Mouse (Mus musculus): ENCODE data around the gene Trim26. TPM values are rescaled to one million over a fixed set of nuclear protein-coding genes. Genes with fewer than 3 reads are reported as not detected.
"Not testable (repeated sequence)": the region's sequence is repeated elsewhere in the genome, so short reads cannot be mapped to it uniquely, and the experiment has no call there.

Gene Trim26
- 55.8 and 59.0 TPM in 2 replicates for polyA plus RNA-seq (2016; fragmentation: Nextera tagmentation; extraction: Ambion mirVana)

- peak; percentile 98 for ATAC-seq (ENCODE audit: insufficient number of reproducible peaks, insufficient read depth, low FRiP score, low TSS enrichment)
- peaks cover 7% of the 10 kb centered on the region for H3K4me1 ChIP-seq
Measured at GRCm38 (mm10) chr17:36836874-36837647, at the start of gene Trim26. Gene Trim26 (plus strand): TSS chr17:36837134.

GRCm38 (mm10) chr17:36788351-36788750 lies 48.6 kb upstream of the Trim26 start:
- Histone ChIP-seq H3K36me3 (no peaks in the 10 kb centered on the region), H3K9me3 (no peaks in the 10 kb centered on the region), H3K4me3 (no peak overlapping the region), H3K4me2 (replicated peaks) (no peak overlapping the region), H3K27ac (no peak overlapping the region), H3K27me3 (no peaks in the 10 kb centered on the region), H3K9ac (no peak overlapping the region), H3K4me1 (no peaks in the 10 kb centered on the region)
- WGBS, result 79% methylated on average over 2 of the region's 2 CpGs
- no peak for ATAC-seq (ENCODE audit: insufficient number of reproducible peaks, insufficient read depth, low FRiP score, low TSS enrichment)

More at GRCm38 (mm10) chr17:36836874-36837647, at the start of gene Trim26:
- H3K9ac ChIP-seq, result peak within 1 kb of the TSS; percentile 75
- H3K4me2 ChIP-seq (replicated peaks), result peak within 1 kb of the TSS; percentile 60
- 1% methylated on average over 58 of the region's 58 CpGs for WGBS
- H3K27me3 ChIP-seq, result no peaks in the 10 kb centered on the region
- H3K27ac ChIP-seq, result peak within 1 kb of the TSS; percentile 90
- peak within 1 kb of the TSS; percentile 62 for H3K4me3 ChIP-seq
- H3K9me3 ChIP-seq, result no peaks in the 10 kb centered on the region
- no peaks in the 10 kb centered on the region for H3K36me3 ChIP-seq

GRCm38 (mm10) chr17:36788801-36789200 lies 48.1 kb upstream of the Trim26 start:
- H3K27ac ChIP-seq; H3K4me1 ChIP-seq; H3K4me3 ChIP-seq; H3K9ac ChIP-seq; H3K36me3 ChIP-seq; ATAC-seq (ENCODE audit: insufficient number of reproducible peaks, insufficient read depth, low FRiP score, low TSS enrichment); H3K4me2 ChIP-seq (replicated peaks); H3K9me3 ChIP-seq; H3K27me3 ChIP-seq: not testable (repeated sequence)

GRCm38 (mm10) chr17:36799493-36799892 lies 37.4 kb upstream of the Trim26 start:
- Histone ChIP-seq H3K4me1 (no peaks in the 10 kb centered on the region), H3K36me3 (no peaks in the 10 kb centered on the region), H3K27ac (no peak overlapping the region), H3K27me3 (no peaks in the 10 kb centered on the region), H3K4me2 (replicated peaks) (no peak overlapping the region), H3K9ac (no peak overlapping the region), H3K9me3 (no peaks in the 10 kb centered on the region), H3K4me3 (no peak overlapping the region)
- 89% methylated on average over 10 of the region's 10 CpGs for WGBS
- ATAC-seq (ENCODE audit: insufficient number of reproducible peaks, insufficient read depth, low FRiP score, low TSS enrichment), result no peak

GRCm38 (mm10) chr17:36799921-36800462 lies 36.9 kb upstream of the Trim26 start:
- WGBS, result 71% methylated on average over 4 of the region's 4 CpGs
- not testable (repeated sequence) for ATAC-seq (ENCODE audit: insufficient number of reproducible peaks, insufficient read depth, low FRiP score, low TSS enrichment)

GRCm38 (mm10) chr17:36811871-36812270 lies 25.1 kb upstream of the Trim26 start, which contains the start of gene H2-M10.6:
Gene H2-M10.6 (plus strand): TSS chr17:36812171.
- no peaks in the 10 kb centered on the region for H3K36me3 ChIP-seq
- H3K4me3 ChIP-seq, result no peak within 1 kb of the TSS
- H3K9ac ChIP-seq, result no peak within 1 kb of the TSS
- ATAC-seq (ENCODE audit: insufficient number of reproducible peaks, insufficient read depth, low FRiP score, low TSS enrichment), result no peak
- H3K4me1 ChIP-seq, result no peaks in the 10 kb centered on the region
- no peaks in the 10 kb centered on the region for H3K9me3 ChIP-seq
- H3K4me2 ChIP-seq (replicated peaks), result no peak within 1 kb of the TSS
- H3K27me3 ChIP-seq, result no peaks in the 10 kb centered on the region
- H3K27ac ChIP-seq, result no peak within 1 kb of the TSS

More at GRCm38 (mm10) chr17:36799921-36800462, 36.9 kb upstream of the Trim26 start:
- not testable (repeated sequence) for H3K27ac ChIP-seq; H3K9me3 ChIP-seq; H3K4me3 ChIP-seq; H3K4me1 ChIP-seq; H3K4me2 ChIP-seq (replicated peaks); H3K9ac ChIP-seq; H3K27me3 ChIP-seq; H3K36me3 ChIP-seq

- no peak for ATAC-seq (ENCODE audit: insufficient number of reproducible peaks, insufficient read depth, low FRiP score, low TSS enrichment)
Measured at GRCm38 (mm10) chr17:36824005-36824404, 12.9 kb upstream of the Trim26 start.

GRCm38 (mm10) chr17:36825525-36825924 lies 11.4 kb upstream of the Trim26 start:
- H3K27me3 ChIP-seq, result no peaks in the 10 kb centered on the region
- H3K27ac ChIP-seq, result no peak overlapping the region
- no peak overlapping the region for H3K4me2 ChIP-seq (replicated peaks)
- no peaks in the 10 kb centered on the region for H3K36me3 ChIP-seq
- ATAC-seq (ENCODE audit: insufficient number of reproducible peaks, insufficient read depth, low FRiP score, low TSS enrichment), result no peak
- no peaks in the 10 kb centered on the region for H3K4me1 ChIP-seq
- H3K9me3 ChIP-seq, result no peaks in the 10 kb centered on the region
- 24% methylated on average over 4 of the region's 4 CpGs for WGBS
- H3K4me3 ChIP-seq, result no peak overlapping the region
- H3K9ac ChIP-seq, result no peak overlapping the region

More at GRCm38 (mm10) chr17:36824005-36824404, 12.9 kb upstream of the Trim26 start:
- Histone ChIP-seq H3K36me3 (no peaks in the 10 kb centered on the region), H3K4me2 (replicated peaks) (no peak overlapping the region), H3K27ac (no peak overlapping the region), H3K9me3 (no peaks in the 10 kb centered on the region), H3K4me1 (no peaks in the 10 kb centered on the region), H3K4me3 (no peak overlapping the region), H3K9ac (no peak overlapping the region), H3K27me3 (no peaks in the 10 kb centered on the region)

- WGBS, result 19% methylated on average over 5 of the region's 5 CpGs
- not testable (repeated sequence) for H3K27ac ChIP-seq; H3K27me3 ChIP-seq; H3K4me1 ChIP-seq; H3K9me3 ChIP-seq; H3K9ac ChIP-seq; H3K36me3 ChIP-seq; H3K4me2 ChIP-seq (replicated peaks); H3K4me3 ChIP-seq
- ATAC-seq (ENCODE audit: insufficient number of reproducible peaks, insufficient read depth, low FRiP score, low TSS enrichment), result 0 out of 2 replicates have a peak, but pooled peaks have one; percentile 47
Measured at GRCm38 (mm10) chr17:36826002-36826401, 10.9 kb upstream of the Trim26 start.

GRCm38 (mm10) chr17:36828488-36828887 lies 8.4 kb upstream of the Trim26 start:
- ATAC-seq (ENCODE audit: insufficient number of reproducible peaks, insufficient read depth, low FRiP score, low TSS enrichment), result no peak
- H3K9ac ChIP-seq, result no peak overlapping the region
- no peak overlapping the region for H3K27ac ChIP-seq
- no peak overlapping the region for H3K4me3 ChIP-seq
- no peak overlapping the region for H3K4me2 ChIP-seq (replicated peaks)
- no peaks in the 10 kb centered on the region for H3K4me1 ChIP-seq
- WGBS, result 90% methylated on average over 2 of the region's 2 CpGs
- no peaks in the 10 kb centered on the region for H3K9me3 ChIP-seq
- no peaks in the 10 kb centered on the region for H3K36me3 ChIP-seq
- no peaks in the 10 kb centered on the region for H3K27me3 ChIP-seq

GRCm38 (mm10) chr17:36830470-36830869 lies 6.5 kb upstream of the Trim26 start:
- no peak overlapping the region for H3K9ac ChIP-seq
- no peaks in the 10 kb centered on the region for H3K4me1 ChIP-seq
- H3K27me3 ChIP-seq, result no peaks in the 10 kb centered on the region
- no peak for ATAC-seq (ENCODE audit: insufficient number of reproducible peaks, insufficient read depth, low FRiP score, low TSS enrichment)
- H3K9me3 ChIP-seq, result no peaks in the 10 kb centered on the region
- no peak overlapping the region for H3K4me3 ChIP-seq
- no peak overlapping the region for H3K27ac ChIP-seq
- H3K36me3 ChIP-seq, result no peaks in the 10 kb centered on the region
- 71% methylated on average over 3 of the region's 3 CpGs for WGBS
- H3K4me2 ChIP-seq (replicated peaks), result no peak overlapping the region

GRCm38 (mm10) chr17:36832694-36833093 lies 4.2 kb upstream of the Trim26 start:
- H3K4me1 ChIP-seq, result peaks cover 7% of the 10 kb centered on the region
- WGBS, result 52% methylated on average over 4 of the region's 4 CpGs

More at GRCm38 (mm10) chr17:36832694-36833093, 4.2 kb upstream of the Trim26 start:
- Histone ChIP-seq H3K4me2 (replicated peaks) (no peak overlapping the region), H3K27me3 (no peaks in the 10 kb centered on the region), H3K9me3 (no peaks in the 10 kb centered on the region), H3K27ac (no peak overlapping the region), H3K4me3 (no peak overlapping the region), H3K36me3 (no peaks in the 10 kb centered on the region), H3K9ac (no peak overlapping the region)
- ATAC-seq (ENCODE audit: insufficient number of reproducible peaks, insufficient read depth, low FRiP score, low TSS enrichment), result no peak

All from embryonic facial prominence, embryonic 12.5 days (tissue).